Mouse (Mus musculus) macrophage (primary cell): Measurements from ENCODE around the gene Ctxn1. TPM values are rescaled to one million over a fixed set of nuclear protein-coding genes. Genes with fewer than 3 reads are reported as not detected.

ENCODE experiments used
- H3K27ac ChIP-seq: fragments of 350-480 bp; formaldehyde crosslinking; 2 replicates; pipeline ENCODE4 v1.9.0; 2021
- H3K36me3 ChIP-seq: fragments of 350-480 bp; formaldehyde crosslinking; 2 replicates; pipeline ENCODE4 v1.9.0; 2021; ENCODE audit errors: inconsistent target
- H3K4me3 ChIP-seq: fragments of 350-480 bp; formaldehyde crosslinking; 2 replicates; pipeline ENCODE4 v1.9.0; 2021; ENCODE audit errors: inconsistent target
- H3K79me2 ChIP-seq: fragments of 350-480 bp; formaldehyde crosslinking; 2 replicates; pipeline ENCODE4 v1.9.0; 2021; ENCODE audit errors: inconsistent target
- WGBS: methylation state at CpG from one replicate; pipeline ENCODE4 v1.1.7; 2026; ENCODE audit warnings: inconsistent platforms; ENCODE audit not compliant: missing documents; 5-methylcytosine and 5-hydroxymethylcytosine counted together
- polyA plus RNA-seq: library from polyadenylated mRNA; stranded (reverse); fragments of 250-400 nt; gene quantifications from 3 replicates; pipeline ENCODE4 v1.2.4, GENCODE M21; 2018; ENCODE audit warnings: inconsistent platforms

The Ctxn1 gene
- polyA plus RNA-seq, 1 experiment from 2014 or later = not detected

GRCm38 (mm10) chr8:4213210-4214005 is 45.7 kb downstream of the Ctxn1 start:
- no peaks in the 10 kb centered on the region for H3K36me3 ChIP-seq
- H3K27ac ChIP-seq = no peak overlapping the region
- WGBS = 2% methylated on average over 18 of the region's 18 CpGs
- no peaks in the 10 kb centered on the region for H3K79me2 ChIP-seq
- peak overlapping the region; percentile 26 for H3K4me3 ChIP-seq

- Histone ChIP-seq H3K4me3 (peak overlapping the region; percentile 26; the same call in 1 of the 2 replicates), H3K27ac (no peak overlapping the region), H3K79me2 (no peaks in the 10 kb centered on the region), H3K36me3 (no peaks in the 10 kb centered on the region)
- WGBS = 3% methylated on average over 21 of the region's 25 CpGs
Measured at GRCm38 (mm10) chr8:4212809-4213209, 46.3 kb downstream of the Ctxn1 start.

- Histone ChIP-seq H3K36me3 (no peaks in the 10 kb centered on the region), H3K79me2 (no peaks in the 10 kb centered on the region), H3K4me3 (no peak overlapping the region), H3K27ac (no peak overlapping the region)
- WGBS = 78% methylated on average over 6 of the region's 6 CpGs
Measured at GRCm38 (mm10) chr8:4211097-4211496, 48.0 kb downstream of the Ctxn1 start.

Other genes starting within 250 kb of the Ctxn1 start
- not detected in 3 replicates for gene Cd209f, start 153.4 kb downstream of the Ctxn1 start, polyA plus RNA-seq
- gene Cd209g, start 125.2 kb downstream of the Ctxn1 start, polyA plus RNA-seq = not detected in 3 replicates
- 6.2 to 7.8 TPM (median 7.6 TPM) in 3 replicates for gene Evi5l, start 92.7 kb downstream of the Ctxn1 start, polyA plus RNA-seq
- gene Prr36, start 41.8 kb downstream of the Ctxn1 start, polyA plus RNA-seq = 0.03 TPM in 1 of 3 replicates, not detected in the others
- not detected in 3 replicates for gene Lrrc8e, start 32.4 kb downstream of the Ctxn1 start, polyA plus RNA-seq
- 21.7 to 28.2 TPM (median 26.9 TPM) in 3 replicates for gene Map2k7, start 20.5 kb downstream of the Ctxn1 start, polyA plus RNA-seq
- 0.10 to 0.22 TPM in 2 of 3 replicates, not detected in the other for gene Gm49320, start 20.4 kb downstream of the Ctxn1 start, polyA plus RNA-seq
- 0.36 to 1.4 TPM (median 0.42 TPM) in 3 replicates for gene Tgfbr3l, start 11.1 kb downstream of the Ctxn1 start, polyA plus RNA-seq
- 8.9 to 16.2 TPM (median 13.4 TPM) in 3 replicates for gene Snapc2, start 6.2 kb downstream of the Ctxn1 start, polyA plus RNA-seq
- gene Timm44, start 16.6 kb upstream of the Ctxn1 start, polyA plus RNA-seq = 41.5 to 47.7 TPM (median 45.0 TPM) in 3 replicates
- gene Ccl25, start 65.9 kb upstream of the Ctxn1 start, polyA plus RNA-seq = 7.1 to 8.6 TPM (median 7.9 TPM) in 3 replicates
- 38.9 to 70.8 TPM (median 49.9 TPM) in 3 replicates for gene Elavl1, start 66.1 kb upstream of the Ctxn1 start, polyA plus RNA-seq
- 0.17 to 1.8 TPM (median 0.42 TPM) in 3 replicates for gene Cers4, start 233.8 kb upstream of the Ctxn1 start, polyA plus RNA-seq